Mouse (Mus musculus): ENCODE measurements at regions not wholly inside any gene's neighbourhood (a gene's known extent, or its start where the extent isn't known, plus 50 kb on each side); places are given as distances from the start of the nearest gene placed in this dataset.
"Not testable (repeated sequence)": the region's sequence is repeated elsewhere in the genome, so short reads cannot be mapped to it uniquely, and the experiment has no call there.

DNA sequence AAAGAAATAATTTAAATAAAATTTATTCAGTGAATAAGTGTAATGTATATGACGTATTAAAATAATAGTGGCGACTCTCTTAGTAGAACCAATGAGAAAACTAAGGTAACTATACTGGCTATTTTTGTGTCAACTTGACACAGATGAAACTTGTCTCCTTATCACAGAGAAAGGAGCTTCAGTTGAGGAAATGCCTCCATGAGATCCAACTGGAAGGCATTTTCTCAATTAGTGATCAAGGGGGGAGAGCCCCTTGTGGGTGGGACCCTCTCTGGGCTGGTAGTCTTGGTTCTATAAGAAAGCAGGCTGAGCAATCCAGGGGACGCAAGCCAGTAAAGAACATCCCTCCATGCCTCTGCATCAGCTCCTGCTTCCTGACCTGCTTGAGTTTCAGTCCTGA, 73.1 kb upstream of the Rnpc3 start:
- not testable (repeated sequence) for H3K9me3 ChIP-seq (ENCODE audit: control insufficient read depth, low read length); H3K9ac ChIP-seq (ENCODE audit: low read length); H3K4me1 ChIP-seq (ENCODE audit: control insufficient read depth, insufficient read depth, low read length); H3K36me3 ChIP-seq (ENCODE audit: control insufficient read depth, insufficient read depth, low read length); H3K4me2 ChIP-seq (ENCODE audit: low read depth, severe bottlenecking); H3K27me3 ChIP-seq (ENCODE audit: control insufficient read depth, insufficient read depth, low read length); H3K27ac ChIP-seq (replicated peaks; ENCODE audit: low read depth, low read length); H3K4me3 ChIP-seq (ENCODE audit: low read depth, low read length); DNase-seq (ENCODE audit: low spot score); ATAC-seq (ENCODE audit: insufficient number of reproducible peaks, low FRiP score, low TSS enrichment, low read depth)
- 89% methylated on average over 3 of the region's 3 CpGs for WGBS

DNA sequence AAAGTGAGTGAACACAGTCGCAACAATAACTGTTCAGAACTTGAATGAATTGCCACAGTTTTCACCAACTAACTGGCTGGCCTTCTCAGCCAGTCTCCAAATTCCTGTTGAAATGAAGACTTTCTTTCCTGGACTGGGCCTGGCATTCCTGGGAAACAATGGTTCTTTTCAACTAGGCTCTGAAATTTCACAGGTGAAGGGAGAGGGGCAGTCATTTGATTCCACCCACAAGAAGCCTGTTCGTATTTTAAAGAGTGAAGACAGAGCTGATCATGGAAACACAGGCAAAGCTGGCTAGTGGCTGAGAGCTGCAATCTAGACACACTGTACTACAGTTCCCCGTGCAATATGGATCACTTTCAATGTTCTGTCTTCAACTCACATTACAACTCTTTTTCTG, 69.1 kb upstream of the Rnpc3 start:
- H3K4me3 ChIP-seq (ENCODE audit: low read depth, low read length) = no peak overlapping the region
- no peaks in the 10 kb centered on the region for H3K9me3 ChIP-seq (ENCODE audit: control insufficient read depth, low read length)
- WGBS = 59% methylated on average over 3 of the region's 3 CpGs
- H3K27ac ChIP-seq (replicated peaks; ENCODE audit: low read depth, low read length) = no peak overlapping the region
- H3K9ac ChIP-seq (ENCODE audit: low read length) = no peak overlapping the region
- H3K4me1 ChIP-seq (ENCODE audit: control insufficient read depth, insufficient read depth, low read length) = no peaks in the 10 kb centered on the region
- H3K27me3 ChIP-seq (ENCODE audit: control insufficient read depth, insufficient read depth, low read length) = no peaks in the 10 kb centered on the region
- no peaks in the 10 kb centered on the region for H3K36me3 ChIP-seq (ENCODE audit: control insufficient read depth, insufficient read depth, low read length)
- ATAC-seq (ENCODE audit: insufficient number of reproducible peaks, low FRiP score, low TSS enrichment, low read depth) = peak; percentile 87
- peak; percentile 34 for DNase-seq (ENCODE audit: low spot score)
- no peak overlapping the region for H3K4me2 ChIP-seq (ENCODE audit: low read depth, severe bottlenecking)

DNA sequence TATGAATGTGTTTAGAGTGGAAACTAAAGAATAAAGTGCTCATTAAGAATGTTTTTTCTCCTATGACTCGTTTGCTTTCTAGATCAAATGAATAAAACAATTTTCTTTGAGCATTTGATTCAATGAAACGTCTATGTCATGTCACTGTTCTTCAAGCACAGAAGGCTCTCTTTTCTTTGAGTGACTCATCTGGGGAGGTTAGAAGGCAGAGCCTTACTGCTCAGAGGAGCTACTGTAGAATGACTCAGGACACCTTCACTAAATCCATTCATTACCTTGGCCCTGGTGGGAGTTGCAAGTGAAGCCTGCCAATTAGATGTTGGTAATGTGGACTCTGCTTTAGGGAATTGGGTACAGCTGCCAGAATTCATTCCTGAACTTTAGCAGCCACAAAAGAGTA, 67.5 kb upstream of the Rnpc3 start:
- 73% methylated on average over 2 of the region's 2 CpGs for WGBS
- H3K36me3 ChIP-seq (ENCODE audit: control insufficient read depth, insufficient read depth, low read length) = no peaks in the 10 kb centered on the region
- H3K4me1 ChIP-seq (ENCODE audit: control insufficient read depth, insufficient read depth, low read length) = no peaks in the 10 kb centered on the region
- H3K27me3 ChIP-seq (ENCODE audit: control insufficient read depth, insufficient read depth, low read length) = no peaks in the 10 kb centered on the region
- H3K9me3 ChIP-seq (ENCODE audit: control insufficient read depth, low read length) = no peaks in the 10 kb centered on the region
- no peak overlapping the region for H3K4me2 ChIP-seq (ENCODE audit: low read depth, severe bottlenecking)
- no peak for DNase-seq (ENCODE audit: low spot score)
- ATAC-seq (ENCODE audit: insufficient number of reproducible peaks, low FRiP score, low TSS enrichment, low read depth) = no peak
- no peak overlapping the region for H3K4me3 ChIP-seq (ENCODE audit: low read depth, low read length)
- H3K9ac ChIP-seq (ENCODE audit: low read length) = no peak overlapping the region
- no peak overlapping the region for H3K27ac ChIP-seq (replicated peaks; ENCODE audit: low read depth, low read length)

DNA sequence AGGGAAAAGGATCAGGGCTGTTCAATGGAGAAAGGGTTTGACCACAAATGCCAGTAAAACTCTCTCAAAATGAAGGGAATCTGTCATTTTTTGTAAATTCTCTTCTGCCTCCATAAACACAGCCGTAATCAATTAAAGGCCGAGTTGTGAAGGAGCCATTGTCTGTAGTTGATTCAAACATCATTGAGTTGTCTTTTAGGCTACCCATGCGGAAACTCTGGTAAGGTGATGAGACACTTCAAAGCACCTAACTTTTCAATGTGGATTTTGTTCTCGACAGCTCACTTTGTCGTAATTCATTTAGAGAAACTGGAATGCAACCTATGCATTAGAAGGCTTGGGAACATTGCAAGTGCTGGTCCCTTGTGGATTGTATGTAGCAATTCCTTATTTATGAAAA, 66.6 kb upstream of the Rnpc3 start:
- Histone ChIP-seq H3K9ac (ENCODE audit: low read length) (no peak overlapping the region), H3K27ac (replicated peaks; ENCODE audit: low read depth, low read length) (no peak overlapping the region), H3K4me2 (ENCODE audit: low read depth, severe bottlenecking) (no peak overlapping the region), H3K4me3 (ENCODE audit: low read depth, low read length) (no peak overlapping the region), H3K36me3 (ENCODE audit: control insufficient read depth, insufficient read depth, low read length) (no peaks in the 10 kb centered on the region), H3K27me3 (ENCODE audit: control insufficient read depth, insufficient read depth, low read length) (no peaks in the 10 kb centered on the region), H3K4me1 (ENCODE audit: control insufficient read depth, insufficient read depth, low read length) (no peaks in the 10 kb centered on the region), H3K9me3 (ENCODE audit: control insufficient read depth, low read length) (no peaks in the 10 kb centered on the region)
- WGBS = 69% methylated on average over 5 of the region's 5 CpGs
- no peak for ATAC-seq (ENCODE audit: insufficient number of reproducible peaks, low FRiP score, low TSS enrichment, low read depth)
- DNase-seq (ENCODE audit: low spot score) = no peak
